Mouse (Mus musculus): Measurements from ENCODE around the gene Btbd35f22.
"Not testable (repeated sequence)": the region's sequence is repeated elsewhere in the genome, so short reads cannot be mapped to it uniquely, and the experiment has no call there.

Gene Btbd35f22

GRCm38 (mm10) chrX:32047529-32047928 lies at the start of gene Btbd35f22:
Gene Btbd35f22, plus strand, starts transcription at chrX:32047829.
- not testable (repeated sequence) for DNase-seq

All from kidney, adult 11 months (tissue).